Mouse (Mus musculus) gastrocnemius, postnatal 25 days (tissue): ENCODE measurements at regions not wholly inside any gene's neighbourhood (a gene's known extent, or its start where the extent isn't known, plus 50 kb on each side); places are given as distances from the start of the nearest gene placed in this dataset.

Experiments used
- DNase-seq: peaks from one replicate; pipeline ENCODE4 v3.0.0; 2022

- no peak for DNase-seq
Measured at GRCm38 (mm10) chr16:15052389-15052923, 146.1 kb downstream of the Efcab1 start.

GRCm38 (mm10) chr16:15052924-15053793 lies 146.8 kb downstream of the Efcab1 start:
- peak; percentile 73 for DNase-seq

DNA sequence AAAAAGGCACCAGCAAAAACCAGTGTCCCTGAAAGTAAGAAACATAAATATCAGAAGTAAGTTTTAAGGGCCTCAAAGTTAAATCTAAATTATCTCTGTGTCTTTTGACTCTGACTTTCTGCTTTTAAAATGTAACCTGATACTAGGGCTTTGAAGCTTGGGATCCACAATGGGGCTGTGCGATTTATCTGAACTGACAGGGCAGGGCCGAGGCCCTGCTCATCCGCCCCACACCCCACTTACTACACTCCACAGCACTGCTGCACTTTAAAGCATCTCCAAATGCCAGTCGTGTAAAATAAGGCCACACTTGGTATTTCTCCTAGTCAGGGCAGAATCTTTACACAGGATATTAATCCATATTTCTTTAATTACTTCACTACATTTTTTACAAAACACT lies 147.4 kb downstream of the Efcab1 start:
- no peak for DNase-seq

DNA sequence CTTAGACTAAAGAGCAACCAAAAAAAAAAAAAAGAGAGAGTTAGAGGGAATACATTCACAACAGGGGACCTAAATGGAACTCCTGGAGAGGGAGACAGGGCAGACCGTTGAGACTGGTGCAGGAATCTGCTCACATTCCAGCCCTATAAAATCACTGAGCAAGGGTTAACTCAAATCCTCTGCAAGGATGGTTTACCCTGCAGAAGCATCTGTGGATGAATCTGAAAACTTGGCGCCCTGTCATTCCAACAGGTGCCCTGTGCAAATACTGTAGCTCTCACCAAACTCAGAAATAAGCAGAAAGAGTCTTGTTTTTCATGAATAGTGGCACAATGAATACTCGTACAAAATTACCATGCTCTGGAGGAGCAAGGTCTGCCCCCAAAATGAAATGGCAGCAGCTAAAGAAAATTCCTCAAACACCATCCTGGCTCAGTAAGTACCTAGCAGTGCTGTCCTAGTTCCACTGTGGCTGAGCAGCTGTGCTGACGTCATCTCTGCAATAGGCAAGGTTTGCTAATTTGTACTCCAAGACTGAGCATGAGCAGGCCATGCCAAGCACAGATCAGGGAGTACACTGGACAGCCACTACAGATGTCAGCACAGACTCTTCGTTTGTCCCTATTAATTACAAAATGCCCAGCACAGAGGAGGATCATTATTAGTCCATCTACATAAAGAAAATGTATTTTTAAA lies 148.0 kb downstream of the Efcab1 start:
- peak; percentile 16 for DNase-seq

DNA sequence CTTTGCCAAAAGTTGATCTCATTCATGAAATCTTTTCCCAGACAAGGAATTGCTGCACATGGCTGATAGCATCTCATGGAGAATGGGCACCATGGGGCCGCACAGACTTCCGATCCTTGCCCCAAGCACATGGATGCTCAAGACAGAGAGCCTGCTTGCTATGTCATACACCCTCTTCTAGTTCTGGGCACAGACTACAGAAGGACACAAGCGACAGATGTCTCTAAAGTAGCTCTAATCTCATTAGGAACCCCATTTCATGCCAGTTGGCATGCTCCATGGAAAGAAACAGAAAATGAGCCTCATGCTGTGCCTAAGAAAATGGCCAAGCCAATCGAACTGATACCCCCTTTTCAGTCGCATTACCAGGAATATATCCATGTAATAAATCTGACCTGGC lies 149.3 kb downstream of the Efcab1 start:
- peak; percentile 5 for DNase-seq

DNA sequence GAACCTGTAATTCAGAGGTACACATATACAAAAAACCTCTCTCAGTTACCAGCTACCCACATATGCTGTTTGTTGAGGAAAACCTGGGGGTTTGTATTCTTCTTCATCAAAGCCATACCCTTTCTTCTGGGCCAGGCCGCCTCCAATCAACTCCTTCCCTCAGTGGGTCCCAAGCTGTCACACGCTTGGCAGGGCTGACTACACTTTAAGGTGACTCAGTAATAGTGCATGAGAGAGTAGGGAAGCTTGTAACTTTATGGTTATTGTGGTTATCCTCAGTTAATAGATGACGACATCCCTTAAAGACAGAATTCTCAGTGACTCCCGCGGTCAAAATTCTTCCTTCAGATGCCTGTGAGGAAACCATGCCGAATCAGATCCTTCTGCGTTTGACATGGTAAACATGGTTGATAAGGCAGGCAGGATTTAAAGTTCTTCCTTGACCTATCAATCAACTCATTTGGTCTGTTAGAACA lies 164.1 kb downstream of the Efcab1 start:
- DNase-seq, result no peak

DNA sequence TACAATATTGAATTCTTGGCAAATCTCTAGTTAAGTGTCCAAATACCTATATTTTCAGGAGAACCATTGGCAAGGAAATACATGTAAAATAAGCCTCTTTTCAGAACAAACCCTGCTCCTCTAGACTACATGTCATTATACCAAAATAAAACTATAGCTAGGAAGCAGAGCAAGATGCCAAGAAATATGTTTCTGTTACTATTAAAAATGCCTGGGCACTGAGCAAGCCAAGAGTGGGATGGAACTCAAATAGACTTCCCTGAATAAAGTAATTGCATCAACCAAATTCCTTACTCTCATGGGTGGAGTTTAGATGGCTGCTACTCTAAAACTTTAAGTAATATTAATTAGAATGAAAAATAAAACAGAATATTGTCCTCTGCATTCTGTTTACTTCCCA lies 168.0 kb downstream of the Efcab1 start:
- no peak for DNase-seq

- DNase-seq, result no peak
Measured at GRCm38 (mm10) chr16:15083692-15084091, 177.3 kb downstream of the Efcab1 start.

DNA sequence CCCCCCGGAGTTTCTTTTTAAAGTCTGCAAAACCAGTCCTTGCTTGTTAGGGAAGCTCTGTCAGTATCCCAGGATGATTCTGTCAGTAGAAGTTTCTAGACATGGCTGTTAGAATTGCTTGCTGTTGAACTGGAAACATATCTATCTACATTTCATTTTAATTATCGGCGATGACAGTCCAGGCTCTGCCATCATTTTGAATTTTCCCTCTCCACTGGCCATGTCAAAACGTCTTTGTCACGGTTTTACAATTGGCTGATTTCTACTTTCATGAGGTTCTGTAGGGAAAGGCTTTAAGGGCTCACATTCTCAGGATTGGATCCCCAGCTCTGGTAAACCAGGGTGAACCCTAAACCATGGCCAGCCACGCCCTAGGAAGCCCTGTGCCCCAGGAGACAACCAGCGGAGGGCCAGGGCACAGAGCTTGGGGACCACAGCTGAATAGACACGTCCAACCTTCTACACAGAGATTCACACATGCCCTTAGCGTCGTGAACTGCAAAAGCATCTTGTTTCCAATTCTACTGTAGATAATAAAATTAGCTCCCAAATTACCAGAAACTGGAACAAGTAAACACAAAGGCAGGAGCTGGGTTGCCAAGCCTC lies 177.8 kb downstream of the Efcab1 start:
- DNase-seq, result peak; percentile 6

GRCm38 (mm10) chr16:15084753-15085728 lies 178.6 kb downstream of the Efcab1 start:
- peak; percentile 55 for DNase-seq

- peak; percentile 31 for DNase-seq
Measured at GRCm38 (mm10) chr16:15086556-15086955, 180.2 kb downstream of the Efcab1 start.

DNA sequence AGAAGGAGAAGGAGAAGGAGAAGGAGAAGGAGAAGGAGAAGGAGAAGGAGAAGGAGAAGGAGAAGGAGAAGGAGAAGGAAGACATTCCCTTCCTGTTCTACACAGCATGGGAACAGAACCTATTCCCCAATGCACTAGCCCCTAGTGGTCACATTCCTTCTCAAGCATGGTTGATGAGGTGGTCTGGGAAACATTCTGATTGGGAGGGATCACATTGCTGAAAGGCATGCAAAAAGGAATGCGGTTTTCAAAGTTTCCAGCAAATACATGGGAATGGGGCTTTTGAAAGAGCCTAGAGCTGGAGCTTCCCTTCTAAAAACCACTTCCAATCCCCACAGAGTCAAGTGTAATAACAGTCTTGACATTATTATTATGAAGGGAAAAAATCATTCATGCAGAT lies 197.5 kb downstream of the Efcab1 start:
- no peak for DNase-seq

- DNase-seq, result no peak
Measured at GRCm38 (mm10) chr16:15107234-15107633, 200.8 kb downstream of the Efcab1 start.

- no peak for DNase-seq
Measured at GRCm38 (mm10) chr16:15113131-15113530, 204.1 kb upstream of the Gm21897 start.

- no peak for DNase-seq
Measured at GRCm38 (mm10) chr16:15113989-15114556, 203.2 kb upstream of the Gm21897 start.

DNA sequence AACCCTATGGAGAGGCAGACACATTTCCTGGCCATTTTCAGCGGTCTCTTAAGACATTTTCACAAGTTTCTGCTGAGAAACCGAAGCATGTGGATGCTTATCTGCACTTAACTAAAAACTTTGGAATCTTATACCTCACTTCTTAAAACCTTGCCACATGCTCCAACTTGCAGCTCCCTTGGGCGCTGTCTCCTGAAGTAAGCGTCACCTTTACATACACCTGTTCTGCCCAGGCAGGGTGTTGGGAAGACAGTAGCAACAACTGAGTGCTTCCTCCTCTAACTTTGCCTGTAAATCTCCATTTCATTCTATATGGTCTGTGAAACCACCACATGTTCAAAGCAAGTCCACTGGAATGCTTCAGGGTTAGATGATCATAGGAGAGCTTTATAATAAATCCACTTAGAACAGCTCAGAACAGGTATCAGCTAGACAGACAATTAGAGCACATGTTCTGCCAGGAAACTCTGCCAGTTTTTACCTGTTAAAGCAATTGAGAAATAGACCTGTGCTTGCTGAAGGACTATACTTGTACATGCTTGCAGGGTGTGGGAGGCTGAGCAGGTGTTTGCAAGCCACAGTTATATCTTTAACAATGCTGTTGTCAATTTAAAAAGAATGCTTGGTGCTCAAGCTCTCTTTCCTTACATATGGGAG lies 202.6 kb upstream of the Gm21897 start:
- no peak for DNase-seq

DNA sequence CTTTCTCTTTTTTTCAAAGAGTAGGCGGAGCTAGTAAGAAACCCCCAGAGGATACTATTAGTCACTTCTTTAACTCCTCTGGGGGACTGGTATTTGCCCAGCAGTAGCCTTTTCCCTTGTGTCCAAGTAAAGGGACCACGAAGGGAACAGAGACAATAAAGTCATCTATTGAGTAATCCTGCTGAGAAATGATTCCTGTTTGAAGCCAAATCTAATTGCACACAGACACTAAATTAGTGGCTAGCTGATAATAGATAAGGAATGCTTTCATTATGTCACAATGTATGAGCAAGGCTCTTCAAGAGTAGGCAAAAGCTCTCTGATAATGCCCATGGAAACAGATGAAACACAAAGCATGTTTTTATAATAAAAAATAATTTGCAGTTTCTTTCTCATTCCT lies 201.9 kb upstream of the Gm21897 start:
- DNase-seq, result no peak

DNA sequence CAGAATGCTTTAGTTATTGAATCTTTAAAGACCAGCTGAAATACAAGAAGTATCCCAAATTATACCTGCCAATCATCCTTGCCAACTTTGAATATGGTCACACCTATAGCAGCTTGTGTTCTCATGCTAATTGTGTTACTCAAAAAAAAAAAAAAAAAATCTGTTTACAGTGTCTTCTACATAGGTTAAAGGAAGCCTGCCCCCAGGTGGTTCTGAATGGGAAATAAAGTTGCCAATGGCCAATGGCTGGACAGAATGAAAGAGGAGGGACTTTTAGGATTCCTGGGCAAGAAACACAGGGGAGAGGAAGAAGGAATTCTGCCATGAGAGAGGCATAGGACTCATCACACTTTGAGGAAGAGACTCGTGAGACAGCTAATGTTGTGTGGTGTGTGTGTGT lies 197.5 kb upstream of the Gm21897 start:
- no peak for DNase-seq

GRCm38 (mm10) chr16:15128996-15129395 lies 188.3 kb upstream of the Gm21897 start:
- DNase-seq, result no peak

DNA sequence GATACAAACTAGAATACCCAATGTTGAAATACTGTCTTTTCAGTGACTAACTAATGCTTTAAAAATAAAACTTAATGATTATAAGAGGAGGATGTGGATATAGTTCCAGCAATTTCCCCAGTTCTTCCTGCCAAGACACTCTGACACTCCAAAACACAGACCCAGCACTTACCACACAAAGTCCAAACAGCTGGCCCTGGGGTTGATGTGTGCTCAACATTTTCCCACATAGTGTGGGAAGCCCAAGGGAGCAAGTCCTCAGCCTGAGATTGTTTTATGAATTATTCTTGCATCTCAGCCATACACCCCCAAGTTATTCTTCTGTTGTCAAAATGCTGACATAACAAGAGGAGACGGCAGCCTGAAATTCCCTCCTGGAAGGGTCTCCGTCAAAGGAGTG lies 187.5 kb upstream of the Gm21897 start:
- peak; percentile 10 for DNase-seq

- DNase-seq, result no peak
Measured at GRCm38 (mm10) chr16:15157852-15158251, 159.4 kb upstream of the Gm21897 start.
